Mouse (Mus musculus): ENCODE data around the gene Snx1.

DNA sequence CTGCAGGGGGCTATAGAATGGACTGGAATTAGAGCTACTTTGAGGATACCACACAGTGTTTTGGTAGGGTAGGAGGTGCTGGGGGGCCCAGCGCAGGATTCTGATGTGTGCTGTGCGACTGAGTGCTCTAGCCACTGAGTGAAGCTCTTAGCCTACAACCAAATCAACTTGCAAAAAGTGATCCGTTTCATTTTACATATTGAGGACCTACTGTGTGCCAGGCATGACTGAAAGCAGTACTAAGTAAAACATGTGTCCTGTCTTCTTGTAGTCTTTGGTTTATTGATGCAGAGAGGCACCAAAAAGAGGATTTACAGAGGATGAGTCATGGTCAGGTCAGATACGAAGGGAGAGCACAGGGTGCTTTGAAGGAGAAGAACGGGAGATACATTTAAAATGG is 40.8 kb upstream of the Snx1 start:
- TF ChIP-seq CTCF (IDR thresholded peaks at IDR 0.05; ENCODE audit: control insufficient read depth, insufficient read depth, insufficient replicate concordance, low read depth, low read length) (no peak), POLR2A (IDR thresholded peaks at IDR 0.05; ENCODE audit: control insufficient read depth, low read depth, low read length) (no peak)

Data from testis, adult 2 months (tissue).